Mouse (Mus musculus) lung, postnatal 10 days (tissue): ENCODE results near the gene Tars2.
"Not testable (repeated sequence)": the region's sequence is repeated elsewhere in the genome, so short reads cannot be mapped to it uniquely, and the experiment has no call there.

ENCODE experiments used
- DNase-seq: peaks from one replicate; pipeline ENCODE4 v3.0.0; 2021

The Tars2 gene

GRCm38 (mm10) chr3:95760106-95760505 lies at the start of gene Tars2:
Gene Tars2, minus strand, starts transcription at chr3:95760206.
- DNase-seq: no peak

- DNase-seq: no peak
These were observed 48.4 kb upstream of the Tars2 start for GRCm38 (mm10) chr3:95808384-95808783.

GRCm38 (mm10) chr3:95807630-95808029 lies 47.6 kb upstream of the Tars2 start:
- not testable (repeated sequence) for DNase-seq

GRCm38 (mm10) chr3:95806677-95807076 lies 46.7 kb upstream of the Tars2 start:
- DNase-seq: no peak

GRCm38 (mm10) chr3:95803851-95804250 lies 43.8 kb upstream of the Tars2 start:
- DNase-seq: no peak

GRCm38 (mm10) chr3:95798756-95799155 lies 38.8 kb upstream of the Tars2 start:
- no peak for DNase-seq

- no peak for DNase-seq
These were observed 34.3 kb upstream of the Tars2 start for GRCm38 (mm10) chr3:95794299-95794698.

GRCm38 (mm10) chr3:95793662-95794061 lies 33.7 kb upstream of the Tars2 start:
- no peak for DNase-seq

- DNase-seq: no peak
These were observed 25.5 kb upstream of the Tars2 start for GRCm38 (mm10) chr3:95785501-95785900.

GRCm38 (mm10) chr3:95771985-95772384 lies 12.0 kb upstream of the Tars2 start:
- peak; percentile 59 for DNase-seq

GRCm38 (mm10) chr3:95765534-95765933 lies 5.5 kb upstream of the Tars2 start:
- no peak for DNase-seq

GRCm38 (mm10) chr3:95763811-95764210 lies 3.8 kb upstream of the Tars2 start:
- no peak for DNase-seq

- DNase-seq: peak; percentile 40
These were observed 3.0 kb upstream of the Tars2 start for GRCm38 (mm10) chr3:95762961-95763360.

- DNase-seq: no peak
These were observed 1.8 kb upstream of the Tars2 start for GRCm38 (mm10) chr3:95761771-95762170.

GRCm38 (mm10) chr3:95760656-95761055 lies 650 bp upstream of the Tars2 start:
- no peak for DNase-seq

- DNase-seq: no peak
These were observed 1.4 kb downstream of the Tars2 start for GRCm38 (mm10) chr3:95758467-95759218.

- no peak for DNase-seq
These were observed 3.2 kb downstream of the Tars2 start for GRCm38 (mm10) chr3:95756808-95757207.

GRCm38 (mm10) chr3:95754345-95755206 lies 5.4 kb downstream of the Tars2 start:
- peak; percentile 96 for DNase-seq

- DNase-seq: no peak
These were observed 7.1 kb downstream of the Tars2 start for GRCm38 (mm10) chr3:95752935-95753334.

GRCm38 (mm10) chr3:95740406-95740805 lies 19.6 kb downstream of the Tars2 start:
- peak; percentile 83 for DNase-seq

- peak; percentile 84 for DNase-seq
These were observed 20.5 kb downstream of the Tars2 start, which contains the start of gene Ecm1 for GRCm38 (mm10) chr3:95739353-95740104. Gene Ecm1, minus strand, starts transcription at chr3:95739569.

- DNase-seq: no peak
These were observed 24.8 kb downstream of the Tars2 start for GRCm38 (mm10) chr3:95735071-95735670.
